Mouse (Mus musculus) right cerebral cortex, postnatal 25 days (tissue): ENCODE results near the gene Gpn3.
A peak's percentile ranks its signal among the peaks of the same experiment; 100 is the strongest.
"Not testable (repeated sequence)": the region's sequence is repeated elsewhere in the genome, so short reads cannot be mapped to it uniquely, and the experiment has no call there.

ENCODE experiments used
- DNase-seq: peaks from one replicate; pipeline ENCODE4 v3.0.0; 2022

Gpn3 gene

DNA sequence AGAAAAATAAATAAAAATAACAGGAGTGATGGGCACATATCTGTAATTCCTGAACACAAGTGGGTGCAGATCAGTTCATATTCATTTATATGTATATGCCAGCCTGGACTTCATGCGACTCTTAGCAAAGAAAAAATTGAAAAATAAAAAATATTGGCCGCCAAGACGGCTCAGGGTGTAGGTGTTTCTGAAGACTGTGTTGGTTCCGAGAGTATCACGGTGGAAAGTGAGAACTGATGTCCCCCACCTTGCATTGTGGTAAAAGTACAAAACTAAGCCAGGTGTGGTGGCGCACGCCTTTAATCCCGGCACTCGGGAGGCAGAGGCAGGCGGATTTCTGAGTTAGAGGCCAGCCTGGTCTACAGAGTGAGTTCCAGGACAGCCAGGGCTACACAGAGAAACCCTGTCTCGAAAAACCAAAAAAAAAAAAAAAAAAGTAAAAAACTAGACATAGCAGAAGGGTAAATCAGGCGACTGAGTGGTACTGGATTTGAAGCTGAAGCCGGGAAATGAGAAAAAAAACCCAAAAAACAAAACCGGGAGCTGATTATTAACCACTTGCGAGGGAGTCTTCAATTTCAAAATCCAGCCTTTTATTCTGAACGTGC lies 19.6 kb downstream of the Gpn3 start:
- no peak for DNase-seq

- peak; percentile 91 for DNase-seq
Observed at GRCm38 (mm10) chr5:122391786-122392180, 20.1 kb downstream of the Gpn3 start, which contains the start of gene Arpc3. Arpc3 (plus strand) TSS chr5:122391878.

DNA sequence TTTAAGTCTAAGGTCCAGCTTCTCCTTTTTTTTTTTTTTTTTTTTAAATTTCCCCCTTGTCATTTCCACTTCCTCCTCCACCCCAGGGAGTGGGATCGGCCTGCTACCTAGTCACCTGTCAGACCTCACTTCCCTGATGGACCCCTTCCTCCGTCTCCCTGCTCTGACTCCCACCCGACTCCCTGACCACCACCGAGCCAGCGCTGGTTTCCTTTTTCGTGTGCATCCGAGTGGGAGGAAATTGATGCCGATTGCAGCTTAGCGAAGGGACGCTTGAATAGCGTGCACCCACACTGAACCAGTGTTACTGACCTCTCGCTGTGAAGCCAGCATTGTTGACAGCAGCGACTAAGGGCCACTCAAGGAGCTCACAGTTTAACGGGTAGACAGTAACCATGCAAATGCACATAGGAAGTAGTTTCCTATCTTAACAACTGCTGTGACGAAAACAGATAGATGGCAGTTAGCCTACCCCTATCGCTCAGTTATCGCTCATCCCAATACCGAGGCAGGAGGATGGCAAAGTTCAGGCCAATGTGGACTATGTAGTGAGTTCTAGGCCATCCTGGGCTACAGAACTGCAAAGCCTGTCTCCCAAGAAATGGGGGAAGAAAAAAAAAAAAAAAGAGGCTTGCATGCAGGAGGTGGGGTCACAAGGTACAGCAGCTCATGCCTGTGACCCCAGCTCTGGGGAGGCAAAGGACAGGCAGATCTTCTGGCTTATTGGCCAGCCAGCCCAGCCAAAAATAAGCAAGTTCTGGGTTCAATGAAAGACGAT lies 20.7 kb downstream of the Gpn3 start:
- DNase-seq: peak; percentile 29

- peak; percentile 56 for DNase-seq
Observed at GRCm38 (mm10) chr5:122393887-122394286, 22.2 kb downstream of the Gpn3 start.

- DNase-seq: no peak
Observed at GRCm38 (mm10) chr5:122396791-122397190, 25.1 kb downstream of the Gpn3 start.

DNA sequence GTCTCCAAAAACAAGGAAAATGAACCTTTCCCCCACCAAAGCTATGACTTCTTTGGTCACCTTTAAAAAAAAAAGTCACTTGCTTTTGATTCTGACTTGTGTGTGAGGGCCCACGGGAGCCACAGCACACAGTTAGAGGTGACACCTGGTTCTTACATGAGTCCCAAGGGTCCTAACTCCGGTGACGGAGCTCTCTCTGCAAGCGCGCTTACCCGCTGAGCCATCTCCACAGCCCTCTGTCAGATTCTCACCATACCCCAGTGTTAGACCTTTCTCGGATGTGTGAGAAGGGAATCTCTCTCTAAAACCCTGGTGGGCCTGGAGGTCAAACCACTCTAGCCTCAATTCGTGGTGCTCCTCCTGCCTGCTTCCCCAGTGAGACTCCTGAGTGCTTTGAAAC lies 25.8 kb downstream of the Gpn3 start:
- DNase-seq: no peak

DNA sequence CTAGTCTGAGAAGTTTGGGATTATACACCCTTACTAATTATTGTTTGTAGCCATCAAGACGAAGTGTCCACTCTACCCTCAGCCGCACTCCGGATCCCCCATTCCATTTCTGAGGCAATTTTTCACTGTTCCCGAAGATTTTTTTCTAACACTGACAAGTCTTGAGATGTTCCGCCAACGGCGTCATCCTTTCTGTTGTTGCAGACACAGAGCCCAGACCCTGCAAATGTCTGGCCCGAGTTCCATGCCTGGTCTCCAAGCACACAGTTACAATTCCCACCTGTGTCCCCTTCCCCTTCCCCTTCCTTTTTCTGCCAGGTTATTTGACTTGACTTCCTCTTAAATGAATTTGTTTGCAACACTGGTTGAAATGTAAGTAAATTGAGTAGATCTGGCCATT lies 28.2 kb downstream of the Gpn3 start:
- no peak for DNase-seq

- peak; percentile 38 for DNase-seq
Observed at GRCm38 (mm10) chr5:122400628-122401302, 29.1 kb downstream of the Gpn3 start.

DNA sequence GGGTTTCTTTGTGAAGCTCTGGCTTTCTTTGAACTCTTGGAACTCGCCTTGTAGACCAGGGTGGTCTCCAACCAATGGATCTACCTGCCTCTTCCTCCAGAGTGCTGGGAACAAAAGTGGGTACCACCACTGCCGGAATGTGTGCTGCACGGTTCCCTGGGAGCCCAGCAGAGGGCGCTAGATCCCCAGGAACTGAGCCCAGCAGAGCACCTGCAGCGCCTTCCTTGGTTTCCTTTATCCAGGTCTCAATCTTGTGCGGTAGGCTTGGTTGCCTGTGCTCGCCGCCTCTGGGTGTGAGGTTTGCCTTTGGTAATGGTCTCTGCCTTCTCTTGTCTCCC lies 29.6 kb downstream of the Gpn3 start:
- peak; percentile 74 for DNase-seq

DNA sequence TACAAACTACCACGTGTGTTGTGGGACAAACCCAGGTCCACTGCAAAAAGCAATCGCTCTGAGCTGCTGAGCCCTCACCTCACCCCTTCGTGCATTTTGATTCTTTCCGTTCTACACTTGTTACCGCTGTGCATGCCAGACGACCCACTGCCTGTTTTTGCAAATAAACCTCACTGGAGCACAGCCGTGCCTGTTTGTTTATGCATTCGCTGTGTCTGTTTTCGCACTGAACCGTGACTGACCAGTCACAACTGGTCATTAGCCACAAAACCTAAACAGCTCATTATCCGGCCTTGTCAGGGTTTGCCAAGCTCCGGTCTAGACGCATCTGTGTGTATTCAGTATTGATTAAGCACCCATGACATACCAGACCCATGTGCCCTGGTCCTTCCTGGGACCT lies 30.5 kb downstream of the Gpn3 start:
- no peak for DNase-seq

DNA sequence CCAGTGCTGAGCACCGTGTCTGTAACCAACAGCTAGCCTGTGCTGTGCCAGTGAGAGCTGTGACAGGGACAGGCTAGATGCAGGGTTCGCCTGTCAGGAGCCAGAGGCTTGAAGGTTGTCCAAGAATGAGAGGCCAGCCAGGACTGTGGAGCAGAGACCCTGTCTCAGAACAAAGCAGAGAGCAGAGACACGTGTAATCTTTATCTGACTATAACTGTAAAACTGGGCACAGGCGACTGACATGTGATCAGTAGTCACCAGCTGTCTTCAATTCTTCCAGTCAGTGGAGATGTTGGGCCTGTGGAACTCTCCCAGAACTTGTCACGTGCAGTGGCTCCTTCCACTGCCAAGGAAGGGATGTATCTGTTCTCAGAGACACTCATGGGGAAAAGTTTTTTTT lies 31.1 kb downstream of the Gpn3 start:
- DNase-seq: peak; percentile 66

DNA sequence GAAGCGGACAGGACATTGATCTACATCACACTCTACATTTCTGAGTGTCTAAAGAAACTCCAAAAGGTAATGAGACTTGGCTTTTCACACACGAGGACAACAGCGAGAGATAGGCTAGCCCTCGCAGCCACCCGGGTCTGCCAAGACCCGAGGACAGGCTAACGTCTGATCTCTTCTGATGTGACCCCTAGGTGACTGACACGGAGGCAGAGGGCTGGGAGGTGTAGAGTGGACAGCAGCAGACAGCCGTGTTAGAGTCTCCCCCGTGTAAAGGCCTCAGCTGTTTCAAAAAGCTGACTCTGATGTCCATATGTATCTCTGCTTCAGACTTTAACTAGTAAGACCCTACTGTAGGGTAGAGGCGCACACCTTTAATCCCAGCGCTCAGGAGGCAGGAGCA lies 31.7 kb downstream of the Gpn3 start:
- DNase-seq: no peak

DNA sequence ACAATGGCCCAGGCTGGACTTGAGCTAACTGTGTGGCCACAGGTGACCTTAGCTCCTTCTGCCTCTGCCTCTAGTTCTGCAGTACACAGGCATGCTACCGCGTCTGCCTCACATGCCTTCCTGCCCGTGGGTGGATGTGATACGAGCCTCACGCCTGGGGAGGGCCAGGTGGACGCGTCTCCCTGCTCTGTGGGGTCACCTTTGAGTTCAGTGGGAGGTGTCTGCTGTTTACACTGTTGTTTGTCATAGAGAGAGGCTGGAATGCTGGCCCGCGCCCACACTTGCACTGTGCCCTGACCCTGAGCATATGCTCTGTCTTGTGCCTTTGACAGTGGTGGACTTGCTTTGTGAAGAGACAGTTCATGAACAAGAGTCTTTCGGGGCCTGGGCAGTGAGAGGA lies 33.9 kb downstream of the Gpn3 start:
- no peak for DNase-seq

DNA sequence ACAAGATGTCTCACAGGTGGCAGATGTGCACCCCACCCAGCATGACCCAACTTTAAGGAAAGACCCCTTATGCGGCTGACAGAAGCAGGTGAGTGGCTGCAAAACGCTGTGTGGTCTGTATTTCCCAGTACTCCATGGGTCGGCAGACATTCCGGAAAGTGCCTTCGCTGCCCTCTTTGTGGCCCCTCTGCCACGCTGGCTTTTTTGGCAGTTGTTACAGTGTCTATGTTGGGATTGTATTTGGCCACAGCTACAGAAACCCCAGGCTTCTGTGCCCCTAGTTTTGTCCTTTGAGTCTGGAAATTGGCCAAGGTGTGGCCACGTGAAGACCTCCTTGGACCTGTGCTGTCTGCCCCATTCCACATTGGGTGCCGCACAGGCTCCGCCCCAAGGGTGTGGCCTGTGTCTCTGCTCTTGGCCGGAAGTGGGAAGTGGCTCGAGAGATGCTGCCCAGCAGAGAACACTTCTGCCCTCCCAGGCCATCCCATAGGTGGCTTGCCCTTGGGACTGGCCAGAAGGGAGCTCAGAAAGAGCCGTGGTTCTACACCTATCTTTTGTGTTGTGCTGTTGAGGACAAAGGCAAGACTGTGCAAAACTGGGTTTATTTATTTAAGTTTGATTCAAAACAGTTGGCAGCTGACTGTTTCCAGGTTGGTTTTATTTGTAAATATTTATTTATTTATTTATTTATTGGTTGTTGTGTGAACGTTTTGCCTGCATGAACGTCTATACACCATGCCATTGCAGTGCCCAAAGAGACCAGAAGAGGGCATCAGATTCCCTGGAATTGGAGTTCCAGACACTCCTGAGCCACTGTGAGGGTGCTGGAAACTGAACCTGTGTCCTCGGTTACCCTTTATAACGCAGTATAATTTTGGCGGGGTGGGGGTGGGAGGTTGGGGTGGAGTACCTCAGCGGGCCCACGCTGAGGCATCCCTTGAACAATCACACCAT lies 38.3 kb downstream of the Gpn3 start:
- DNase-seq: no peak

GRCm38 (mm10) chr5:122411892-122412291 lies 40.2 kb downstream of the Gpn3 start:
- no peak for DNase-seq

DNA sequence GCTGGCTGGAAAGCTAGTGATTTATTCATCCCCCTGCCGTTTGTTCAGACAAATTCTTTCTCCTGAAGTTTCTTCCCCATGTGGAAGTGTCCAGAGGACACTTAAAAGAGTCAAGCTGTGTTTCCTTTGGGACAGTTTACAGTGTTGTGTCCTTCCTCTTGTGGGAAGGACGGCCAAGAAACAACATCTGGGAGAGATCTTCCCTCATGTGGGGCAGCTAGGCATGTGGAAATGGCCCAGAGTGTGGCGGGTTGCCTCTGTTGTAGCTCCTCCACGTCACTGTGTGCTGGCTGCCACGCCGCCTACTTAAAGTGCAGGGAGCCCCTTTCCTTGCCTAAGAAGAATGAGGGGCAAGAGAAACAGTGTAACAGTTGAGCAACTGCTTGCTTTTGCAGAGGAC lies 41.1 kb downstream of the Gpn3 start:
- DNase-seq: no peak

- no peak for DNase-seq
Observed at GRCm38 (mm10) chr5:122414351-122414750, 42.7 kb downstream of the Gpn3 start.

GRCm38 (mm10) chr5:122415465-122415864 lies 43.8 kb downstream of the Gpn3 start:
- DNase-seq: no peak

- DNase-seq: not testable (repeated sequence)
Observed at GRCm38 (mm10) chr5:122420676-122421075, 49.0 kb downstream of the Gpn3 start.

DNA sequence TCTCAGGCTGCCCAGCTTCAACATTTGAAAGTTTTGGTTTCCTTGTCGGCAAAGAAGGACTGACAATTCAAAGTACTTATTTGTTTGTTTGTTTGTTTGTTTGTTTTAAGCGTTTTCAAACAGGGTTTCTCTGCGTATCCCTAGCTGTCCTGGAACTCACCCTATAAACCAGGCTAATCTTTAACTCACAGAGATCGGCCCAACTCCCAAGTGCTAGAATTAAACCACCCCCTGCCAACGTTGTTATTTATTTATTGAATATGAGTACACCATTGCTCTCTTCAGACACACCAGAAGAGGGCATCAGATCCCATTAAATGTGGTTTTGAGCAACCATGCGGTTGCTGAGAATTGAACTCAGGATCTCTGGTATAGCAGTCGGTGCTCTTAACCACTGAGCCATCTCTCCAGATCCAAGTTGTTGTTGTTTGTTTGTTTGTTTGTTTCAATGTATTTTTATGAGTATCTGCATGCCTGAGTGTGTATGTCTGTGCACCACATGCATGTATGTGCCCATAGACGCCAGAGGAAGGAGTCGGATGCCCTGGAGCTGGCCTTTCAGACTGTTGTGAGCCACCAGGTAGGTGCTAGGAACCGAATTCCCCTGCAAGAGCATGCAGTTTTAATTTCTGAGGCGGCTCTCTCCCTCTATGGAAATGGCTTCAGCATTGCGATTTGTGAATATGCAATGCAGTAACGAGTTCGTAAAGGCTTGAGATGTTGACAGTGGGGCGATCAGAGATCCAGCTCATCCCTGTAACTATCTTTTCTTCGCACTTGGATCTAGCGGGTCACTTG lies 49.8 kb downstream of the Gpn3 start, which contains the start of gene Anapc7:
Anapc7 (plus strand) TSS at position 423 of the 798 bp plus-strand sequence.
- no peak for DNase-seq

GRCm38 (mm10) chr5:122422071-122422964 lies 50.6 kb downstream of the Gpn3 start:
- DNase-seq: peak; percentile 90
